Mouse (Mus musculus): ENCODE results near the gene Nxpe4. TPM values are rescaled to one million over a fixed set of nuclear protein-coding genes. Genes with fewer than 3 reads are reported as not detected.
A peak's percentile ranks its signal among the peaks of the same experiment; 100 is the strongest.

The Nxpe4 gene
- polyA plus RNA-seq, 1 experiment = 0.54 TPM

DNA sequence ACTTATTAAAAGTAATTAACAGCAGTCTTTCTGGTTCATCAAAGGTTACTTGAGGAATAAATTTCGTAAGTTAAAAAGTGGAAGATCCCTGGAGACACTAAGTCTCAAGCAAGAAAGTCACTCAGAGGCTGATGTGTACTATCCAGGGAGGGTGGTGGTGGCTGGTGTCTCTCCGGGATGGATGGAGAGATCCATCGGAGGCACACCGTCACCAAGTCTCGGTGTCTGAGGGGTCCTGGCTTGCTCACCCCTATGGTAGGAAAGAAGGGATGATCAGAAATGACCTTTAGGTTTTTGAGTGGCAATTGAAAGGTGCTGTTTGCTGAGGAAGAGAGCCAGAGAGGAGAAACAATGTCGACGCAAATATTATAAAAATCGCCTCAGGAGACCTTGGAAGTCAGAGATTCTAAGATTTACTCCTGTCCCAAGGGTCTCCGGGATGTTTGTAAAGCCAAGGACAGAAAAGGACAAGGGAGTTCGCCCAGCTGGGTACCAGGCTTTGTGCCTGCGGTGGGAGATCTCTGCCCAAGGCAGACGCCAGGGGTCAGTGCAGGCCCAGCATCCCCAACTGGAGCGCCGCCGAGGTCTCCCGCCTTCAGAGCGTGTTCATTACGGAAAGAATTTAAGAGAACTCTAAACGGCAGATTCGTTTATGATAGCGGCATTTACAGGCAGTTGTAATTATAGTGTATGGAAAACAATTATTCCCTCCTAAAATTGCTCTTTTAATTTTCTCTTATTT lies 104.6 kb downstream of the Nxpe4 start:
- Histone ChIP-seq H3K4me3 (ENCODE audit: control insufficient read depth, insufficient read depth, low read length) (0 out of 2 replicates have a peak overlapping the region, but pooled peaks have one; percentile 40), H3K27ac (ENCODE audit: control insufficient read depth, insufficient read depth, low read length) (no peak overlapping the region), H3K27me3 (ENCODE audit: control insufficient read depth, insufficient read depth, low read length) (no peaks in the 10 kb centered on the region), H3K36me3 (ENCODE audit: control insufficient read depth, insufficient read depth, low read length) (no peaks in the 10 kb centered on the region), H3K4me1 (replicated peaks; ENCODE audit: control insufficient read depth, insufficient read depth, low read length) (peaks cover 4% of the 10 kb centered on the region)
- DNase-seq = peak; percentile 74
- 15% methylated on average over 21 of the region's 21 CpGs for WGBS
- TF ChIP-seq CTCF (IDR thresholded peaks at IDR 0.05; ENCODE audit: borderline replicate concordance, control insufficient read depth, extremely low read depth, insufficient read depth, low read length, poor library complexity) (no peak), POLR2A (IDR thresholded peaks at IDR 0.05; ENCODE audit: control insufficient read depth, extremely low read depth, insufficient read depth, low read length, poor library complexity) (no peak)

DNA sequence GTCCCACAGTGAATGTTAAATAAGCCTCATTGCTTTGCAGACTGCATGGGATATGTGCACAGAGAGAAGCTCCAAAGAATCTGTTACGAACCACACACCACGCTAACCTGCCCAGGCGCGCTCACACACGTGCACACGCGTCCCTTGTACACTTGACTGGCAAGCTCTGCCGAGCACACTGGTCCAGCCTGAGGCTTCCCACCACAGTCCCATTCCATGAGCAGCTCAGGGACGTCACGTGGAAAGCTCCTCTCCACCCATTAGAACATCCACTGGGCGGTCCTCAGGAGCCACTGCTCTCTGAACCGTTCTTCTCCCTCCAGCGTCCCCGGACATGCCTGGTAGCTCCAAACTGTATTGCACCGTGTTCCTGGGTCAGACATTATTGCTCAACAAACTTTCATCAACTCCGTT lies 105.2 kb downstream of the Nxpe4 start:
- WGBS = 1% methylated on average over 16 of the region's 16 CpGs
- no peak for TF ChIP-seq POLR2A (IDR thresholded peaks at IDR 0.05; ENCODE audit: control insufficient read depth, extremely low read depth, insufficient read depth, low read length, poor library complexity)
- TF ChIP-seq CTCF (IDR thresholded peaks at IDR 0.05; ENCODE audit: borderline replicate concordance, control insufficient read depth, extremely low read depth, insufficient read depth, low read length, poor library complexity) = no peak
- DNase-seq = peak; percentile 10
- H3K36me3 ChIP-seq (ENCODE audit: control insufficient read depth, insufficient read depth, low read length) = no peaks in the 10 kb centered on the region
- peak overlapping the region; percentile 40 for H3K4me3 ChIP-seq (ENCODE audit: control insufficient read depth, insufficient read depth, low read length)
- no peaks in the 10 kb centered on the region for H3K27me3 ChIP-seq (ENCODE audit: control insufficient read depth, insufficient read depth, low read length)
- peaks cover 4% of the 10 kb centered on the region for H3K4me1 ChIP-seq (replicated peaks; ENCODE audit: control insufficient read depth, insufficient read depth, low read length)
- no peak overlapping the region for H3K27ac ChIP-seq (ENCODE audit: control insufficient read depth, insufficient read depth, low read length)

DNA sequence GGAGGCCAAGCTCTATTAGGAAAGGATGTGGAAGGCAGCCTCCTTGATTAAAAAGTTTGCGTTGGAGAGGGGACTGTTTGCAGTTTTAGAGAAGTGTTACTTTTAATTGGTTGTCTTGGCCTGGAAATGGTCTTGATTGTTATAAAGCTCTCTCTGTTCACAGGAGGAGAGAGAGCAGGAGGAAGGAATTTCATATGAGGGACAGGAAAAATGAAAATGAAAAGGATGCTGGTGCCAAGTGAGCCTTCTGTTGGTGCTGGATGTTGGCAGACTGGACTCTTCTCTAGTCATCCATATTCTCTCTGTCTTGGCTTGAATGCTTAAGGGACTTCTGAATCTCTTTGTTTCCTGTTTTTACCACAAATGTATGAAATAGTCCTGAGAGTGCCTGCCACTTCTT lies 106.1 kb downstream of the Nxpe4 start:
- TF ChIP-seq POLR2A (IDR thresholded peaks at IDR 0.05; ENCODE audit: control insufficient read depth, extremely low read depth, insufficient read depth, low read length, poor library complexity) (no peak), CTCF (IDR thresholded peaks at IDR 0.05; ENCODE audit: borderline replicate concordance, control insufficient read depth, extremely low read depth, insufficient read depth, low read length, poor library complexity) (no peak)
- Histone ChIP-seq H3K36me3 (ENCODE audit: control insufficient read depth, insufficient read depth, low read length) (no peaks in the 10 kb centered on the region), H3K27ac (ENCODE audit: control insufficient read depth, insufficient read depth, low read length) (no peak overlapping the region), H3K4me3 (ENCODE audit: control insufficient read depth, insufficient read depth, low read length) (no peak overlapping the region), H3K27me3 (ENCODE audit: control insufficient read depth, insufficient read depth, low read length) (no peaks in the 10 kb centered on the region), H3K4me1 (replicated peaks; ENCODE audit: control insufficient read depth, insufficient read depth, low read length) (peaks cover 4% of the 10 kb centered on the region)
- no peak for DNase-seq
- 98% methylated on average over 1 of the region's 1 CpGs for WGBS

DNA sequence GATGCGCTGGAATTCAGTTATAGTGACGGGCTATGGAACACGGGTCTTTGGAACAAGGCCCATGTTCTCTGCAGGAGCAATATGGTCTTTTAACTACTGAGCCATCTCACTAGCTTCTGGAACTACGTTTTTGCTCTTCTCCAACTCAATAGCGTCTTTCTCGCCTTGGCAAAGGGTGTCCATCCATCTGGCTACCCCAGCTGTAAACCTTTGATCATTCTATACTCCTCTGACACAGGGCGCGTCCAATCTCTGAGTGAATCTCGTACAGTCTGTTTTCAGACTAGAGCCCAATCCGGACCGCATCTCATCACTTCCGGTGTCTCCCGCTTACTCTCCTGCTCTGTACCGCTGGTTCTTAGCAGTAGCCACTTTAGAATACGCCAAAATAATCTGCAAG lies 115.0 kb downstream of the Nxpe4 start:
- no peak for TF ChIP-seq POLR2A (IDR thresholded peaks at IDR 0.05; ENCODE audit: control insufficient read depth, extremely low read depth, insufficient read depth, low read length, poor library complexity)
- TF ChIP-seq CTCF (IDR thresholded peaks at IDR 0.05; ENCODE audit: borderline replicate concordance, control insufficient read depth, extremely low read depth, insufficient read depth, low read length, poor library complexity) = no peak
- no peak overlapping the region for H3K27ac ChIP-seq (ENCODE audit: control insufficient read depth, insufficient read depth, low read length)
- no peak overlapping the region for H3K4me3 ChIP-seq (ENCODE audit: control insufficient read depth, insufficient read depth, low read length)
- no peaks in the 10 kb centered on the region for H3K36me3 ChIP-seq (ENCODE audit: control insufficient read depth, insufficient read depth, low read length)
- H3K4me1 ChIP-seq (replicated peaks; ENCODE audit: control insufficient read depth, insufficient read depth, low read length) = no peaks in the 10 kb centered on the region
- 93% methylated on average over 15 of the region's 15 CpGs for WGBS
- H3K27me3 ChIP-seq (ENCODE audit: control insufficient read depth, insufficient read depth, low read length) = no peaks in the 10 kb centered on the region
- no peak for DNase-seq

DNA sequence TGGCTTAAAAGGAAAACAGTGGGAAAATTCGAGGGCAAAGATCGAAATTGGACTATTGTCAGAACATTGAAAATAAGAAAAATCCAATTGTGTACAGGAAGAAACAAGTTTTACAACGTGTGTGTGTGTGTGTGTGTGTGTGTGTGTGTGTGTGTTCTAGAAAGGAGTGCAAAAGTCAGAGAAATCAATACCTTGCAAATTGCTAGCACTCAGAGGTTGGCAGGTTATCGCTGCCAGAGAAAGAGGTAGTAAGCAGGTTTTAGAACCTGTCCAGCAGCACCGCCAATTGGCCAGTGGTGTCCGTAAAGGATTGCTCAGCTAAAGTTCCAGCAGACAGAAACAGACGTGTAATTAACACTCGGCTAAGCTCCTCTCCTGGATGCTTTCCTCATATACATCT lies 122.4 kb downstream of the Nxpe4 start:
- 90% methylated on average over 8 of the region's 8 CpGs for WGBS
- Histone ChIP-seq H3K4me1 (replicated peaks; ENCODE audit: control insufficient read depth, insufficient read depth, low read length) (no peaks in the 10 kb centered on the region), H3K27me3 (ENCODE audit: control insufficient read depth, insufficient read depth, low read length) (no peaks in the 10 kb centered on the region), H3K36me3 (ENCODE audit: control insufficient read depth, insufficient read depth, low read length) (no peaks in the 10 kb centered on the region), H3K27ac (ENCODE audit: control insufficient read depth, insufficient read depth, low read length) (no peak overlapping the region), H3K4me3 (ENCODE audit: control insufficient read depth, insufficient read depth, low read length) (no peak overlapping the region)
- no peak for DNase-seq
- no peak for TF ChIP-seq CTCF (IDR thresholded peaks at IDR 0.05; ENCODE audit: borderline replicate concordance, control insufficient read depth, extremely low read depth, insufficient read depth, low read length, poor library complexity)
- TF ChIP-seq POLR2A (IDR thresholded peaks at IDR 0.05; ENCODE audit: control insufficient read depth, extremely low read depth, insufficient read depth, low read length, poor library complexity) = no peak

DNA sequence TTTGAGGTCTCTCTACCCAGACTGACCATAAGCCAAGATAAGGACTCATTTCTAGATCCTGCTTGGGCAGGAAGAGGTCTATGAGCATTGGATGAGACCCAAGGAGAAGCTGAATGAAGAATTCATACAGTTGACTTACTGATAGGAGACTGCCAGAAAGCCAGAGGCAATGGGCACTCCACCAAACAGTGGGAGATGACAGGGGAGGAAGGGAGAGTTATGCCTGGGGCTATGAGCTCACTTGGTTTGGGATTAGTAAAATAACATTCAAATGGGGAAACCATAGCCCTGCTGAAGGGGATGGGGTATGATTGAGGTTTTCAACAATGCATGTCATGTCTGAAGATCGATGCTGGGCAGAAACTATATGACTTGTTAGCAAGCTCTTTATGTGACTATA lies 128.5 kb downstream of the Nxpe4 start:
- Histone ChIP-seq H3K27ac (ENCODE audit: control insufficient read depth, insufficient read depth, low read length) (no peak overlapping the region), H3K27me3 (ENCODE audit: control insufficient read depth, insufficient read depth, low read length) (no peaks in the 10 kb centered on the region), H3K4me1 (replicated peaks; ENCODE audit: control insufficient read depth, insufficient read depth, low read length) (no peaks in the 10 kb centered on the region), H3K4me3 (ENCODE audit: control insufficient read depth, insufficient read depth, low read length) (no peak overlapping the region), H3K36me3 (ENCODE audit: control insufficient read depth, insufficient read depth, low read length) (no peaks in the 10 kb centered on the region)
- WGBS = 94% methylated on average over 1 of the region's 1 CpGs
- no peak for TF ChIP-seq CTCF (IDR thresholded peaks at IDR 0.05; ENCODE audit: borderline replicate concordance, control insufficient read depth, extremely low read depth, insufficient read depth, low read length, poor library complexity)
- no peak for TF ChIP-seq POLR2A (IDR thresholded peaks at IDR 0.05; ENCODE audit: control insufficient read depth, extremely low read depth, insufficient read depth, low read length, poor library complexity)
- DNase-seq = no peak

All from thymus, adult 2 months (tissue).